Mouse (Mus musculus): ENCODE measurements around the gene Ugt1a10.
"Not testable (repeated sequence)": the region's sequence is repeated elsewhere in the genome, so short reads cannot be mapped to it uniquely, and the experiment has no call there.

Gene Ugt1a10

GRCm38 (mm10) chr1:88215466-88216380 lies 160.5 kb downstream of the Ugt1a10 start:
- no peak for DNase-seq (ENCODE audit: low spot score in 2 of 2)

DNA sequence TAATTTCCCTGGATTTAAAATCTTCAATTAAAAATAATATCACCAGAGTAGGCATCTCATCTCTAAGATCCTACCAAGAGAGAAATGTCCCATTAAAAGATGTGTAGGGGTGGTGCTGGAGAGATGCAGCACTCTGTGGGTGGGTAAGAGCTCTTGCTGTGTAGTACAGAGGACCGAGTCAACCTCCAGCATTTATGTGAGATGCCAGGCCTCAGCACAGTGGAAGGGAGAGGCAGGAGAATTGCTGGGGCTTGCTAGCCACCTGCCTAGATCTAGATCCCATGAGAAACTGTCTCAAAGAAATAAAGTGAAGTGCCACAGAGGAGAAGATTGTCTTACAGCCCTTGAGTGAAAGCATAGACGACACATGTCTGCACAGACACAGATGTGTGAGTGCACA lies 161.4 kb downstream of the Ugt1a10 start:
- no peak for DNase-seq (ENCODE audit: low spot score in 2 of 2)

- no peak for DNase-seq (ENCODE audit: low spot score in 2 of 2)
Observed at GRCm38 (mm10) chr1:88217144-88217543, 162.0 kb downstream of the Ugt1a10 start.

DNA sequence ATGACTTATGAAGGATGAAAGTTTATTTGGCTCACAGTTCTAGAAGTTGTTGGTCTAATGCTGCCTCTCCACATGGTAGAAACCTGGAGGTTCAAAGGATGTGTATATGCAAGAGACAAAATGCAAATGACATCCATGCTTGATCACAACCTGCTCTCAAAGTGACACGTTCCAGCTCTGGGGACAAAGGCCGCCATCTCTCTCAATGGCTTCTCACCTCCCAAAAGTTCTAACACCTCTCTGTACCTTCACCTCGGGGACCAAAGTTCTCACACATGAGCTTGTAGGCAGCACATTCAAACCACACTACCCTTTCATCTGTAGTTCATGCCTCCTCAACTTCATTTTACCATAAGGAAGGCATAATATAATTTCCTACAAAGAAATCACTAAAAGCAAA lies 162.4 kb downstream of the Ugt1a10 start:
- DNase-seq (ENCODE audit: low spot score in 2 of 2): no peak

DNA sequence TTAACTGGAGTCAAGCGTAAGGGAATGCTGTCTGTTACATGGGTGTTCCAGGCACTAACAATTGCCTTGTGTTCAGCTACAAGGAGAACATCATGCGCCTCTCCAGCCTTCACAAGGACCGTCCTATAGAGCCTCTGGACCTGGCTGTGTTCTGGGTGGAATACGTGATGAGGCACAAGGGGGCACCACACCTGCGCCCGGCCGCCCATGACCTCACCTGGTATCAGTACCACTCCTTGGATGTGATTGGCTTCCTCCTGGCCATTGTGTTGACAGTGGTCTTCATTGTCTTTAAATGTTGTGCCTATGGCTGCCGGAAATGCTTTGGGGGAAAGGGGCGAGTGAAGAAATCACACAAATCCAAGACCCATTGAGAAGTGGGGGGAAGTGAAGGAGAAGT lies 162.9 kb downstream of the Ugt1a10 start:
- peak in 1 of 2 experiments; percentile 32 for DNase-seq (ENCODE audit: low spot score in 2 of 2)

DNA sequence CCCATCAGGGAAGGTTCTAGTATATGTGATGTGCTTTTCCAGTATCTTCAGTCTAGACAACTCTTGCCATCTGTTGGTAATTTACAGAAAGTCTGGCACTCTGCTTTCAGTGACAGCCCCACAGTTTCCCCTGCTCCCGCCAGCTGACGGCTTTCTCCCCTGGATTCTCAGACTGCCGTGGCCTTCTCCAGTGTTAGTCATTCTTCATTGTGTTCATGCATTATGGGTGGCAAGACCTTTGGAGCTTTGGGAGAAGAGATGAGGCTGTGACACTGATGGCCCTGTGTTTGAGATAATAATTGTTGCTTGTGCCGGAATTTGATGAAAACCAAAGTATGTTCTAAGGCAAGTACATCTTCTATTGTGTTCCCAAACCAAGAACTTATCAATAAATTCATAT lies 163.4 kb downstream of the Ugt1a10 start:
- DNase-seq (ENCODE audit: low spot score in 2 of 2): no peak

DNA sequence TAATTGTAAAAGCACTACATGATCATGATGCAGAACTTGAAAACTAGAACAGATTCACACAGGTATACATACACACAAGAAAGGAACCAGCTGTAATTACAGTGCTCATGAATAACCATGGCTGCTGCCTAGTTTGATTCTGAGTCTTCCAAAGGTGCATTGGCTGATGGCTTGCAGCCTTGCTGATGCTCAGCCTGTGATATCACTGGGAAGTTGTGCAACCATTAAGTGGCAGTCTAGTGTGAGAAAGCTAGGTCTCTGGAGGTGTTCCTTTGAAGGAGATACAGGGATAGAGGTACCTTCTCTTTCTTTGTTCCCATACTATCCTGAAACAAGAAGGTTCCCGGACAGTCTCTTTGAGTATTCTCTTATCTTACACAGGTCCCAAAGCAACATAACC lies 163.9 kb downstream of the Ugt1a10 start:
- no peak for DNase-seq (ENCODE audit: low spot score in 2 of 2)

DNA sequence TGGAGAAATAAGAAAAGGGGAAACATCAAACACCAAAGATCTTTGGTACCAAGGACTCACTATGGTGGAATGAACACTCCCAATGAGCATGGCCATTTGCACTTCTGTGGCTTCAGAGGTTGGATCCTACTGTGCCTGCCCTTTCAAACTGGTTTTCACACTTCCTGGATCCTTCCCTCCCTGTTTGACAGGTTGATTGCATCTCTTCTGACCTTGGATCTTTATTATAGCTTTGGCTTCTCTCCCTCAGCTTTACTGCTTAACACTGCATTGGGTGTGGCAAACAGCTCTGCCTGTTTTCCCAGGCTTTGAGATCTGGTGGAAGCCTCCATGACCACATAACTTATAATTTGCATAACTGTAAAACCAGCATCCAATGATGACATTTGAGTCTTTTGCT lies 165.1 kb downstream of the Ugt1a10 start:
- DNase-seq (ENCODE audit: low spot score in 2 of 2): peak in 1 of 2 experiments; percentile 14

- DNase-seq (ENCODE audit: low spot score in 2 of 2): no peak
Observed at GRCm38 (mm10) chr1:88222216-88222615, 167.0 kb downstream of the Ugt1a10 start.

DNA sequence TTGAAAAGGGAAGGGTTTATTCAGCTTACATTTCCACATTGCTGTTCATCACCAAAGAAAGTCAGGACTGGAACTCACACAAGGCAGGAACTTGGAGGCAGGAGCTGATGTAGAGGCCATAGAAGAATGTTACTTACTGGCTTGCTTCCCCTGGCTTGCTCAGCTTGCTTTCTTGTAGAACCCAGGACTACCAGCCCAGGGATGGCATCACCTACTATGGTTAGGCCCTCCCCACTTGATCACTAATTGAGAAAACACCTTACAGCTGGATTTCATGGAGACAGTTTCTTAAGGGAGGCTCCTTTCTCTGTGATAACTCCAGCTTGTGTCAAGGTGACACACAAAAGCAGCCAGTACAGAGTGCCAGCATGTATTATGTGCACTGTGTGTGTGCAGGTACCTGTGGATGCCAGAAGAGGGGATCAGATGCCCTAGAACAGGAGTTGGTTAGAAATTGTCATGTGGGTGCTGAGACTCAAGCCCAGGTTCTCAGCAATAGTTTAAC lies 167.9 kb downstream of the Ugt1a10 start:
- DNase-seq (ENCODE audit: low spot score in 2 of 2): not testable (repeated sequence)

GRCm38 (mm10) chr1:88223591-88223990 lies 168.4 kb downstream of the Ugt1a10 start:
- no peak for DNase-seq (ENCODE audit: low spot score in 2 of 2)

GRCm38 (mm10) chr1:88224029-88224776 lies 169.0 kb downstream of the Ugt1a10 start:
- no peak for DNase-seq (ENCODE audit: low spot score in 2 of 2)

GRCm38 (mm10) chr1:88225301-88225700 lies 170.1 kb downstream of the Ugt1a10 start:
- not testable (repeated sequence) for DNase-seq (ENCODE audit: low spot score in 2 of 2)

- DNase-seq (ENCODE audit: low spot score in 2 of 2): no peak
Observed at GRCm38 (mm10) chr1:88225741-88226140, 170.6 kb downstream of the Ugt1a10 start.

GRCm38 (mm10) chr1:88226670-88227379 lies 171.6 kb downstream of the Ugt1a10 start, which contains the start of gene Mroh2a:
Gene Mroh2a, plus strand, starts transcription at chr1:88226986.
- DNase-seq (ENCODE audit: low spot score in 2 of 2): no peak

DNA sequence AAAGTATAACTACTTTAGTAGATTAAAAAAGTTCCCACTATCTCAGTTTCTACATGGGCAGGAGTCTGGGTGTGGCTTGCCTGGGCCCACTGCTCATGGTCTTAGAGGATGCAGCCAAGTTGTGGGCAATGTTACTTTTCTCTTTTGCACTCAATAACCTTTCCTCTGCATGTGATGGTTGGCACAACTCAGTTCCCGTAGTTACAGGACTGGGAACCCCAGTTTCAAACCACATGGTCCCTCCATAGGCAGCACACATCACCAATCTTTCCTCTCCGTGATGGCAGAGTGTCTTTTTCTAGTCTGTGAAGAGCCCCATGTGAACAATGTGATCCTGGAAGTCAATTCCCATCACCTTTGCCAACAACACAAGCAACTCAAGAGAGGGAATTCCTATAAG lies 172.3 kb downstream of the Ugt1a10 start:
- no peak for DNase-seq (ENCODE audit: low spot score in 2 of 2)

DNA sequence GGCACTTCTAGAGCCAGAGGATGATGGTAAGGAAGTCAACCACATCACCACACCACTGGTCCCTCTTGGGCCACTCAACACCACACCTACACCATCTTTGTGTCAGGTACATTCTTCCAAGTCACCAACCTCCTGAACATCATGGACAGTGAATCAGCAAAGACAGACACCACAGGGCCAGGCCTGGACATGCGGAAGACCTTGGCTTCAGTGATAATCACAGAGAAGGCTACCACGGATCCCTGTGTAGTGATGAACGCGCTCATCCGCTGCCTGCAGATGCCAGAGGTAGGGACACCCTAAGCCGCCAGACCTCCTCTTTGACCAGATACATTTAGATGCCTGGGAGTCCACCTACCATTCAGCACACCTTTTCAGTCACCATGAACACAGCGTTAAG lies 172.9 kb downstream of the Ugt1a10 start:
- DNase-seq (ENCODE audit: low spot score in 2 of 2): peak in 1 of 2 experiments; percentile 31

DNA sequence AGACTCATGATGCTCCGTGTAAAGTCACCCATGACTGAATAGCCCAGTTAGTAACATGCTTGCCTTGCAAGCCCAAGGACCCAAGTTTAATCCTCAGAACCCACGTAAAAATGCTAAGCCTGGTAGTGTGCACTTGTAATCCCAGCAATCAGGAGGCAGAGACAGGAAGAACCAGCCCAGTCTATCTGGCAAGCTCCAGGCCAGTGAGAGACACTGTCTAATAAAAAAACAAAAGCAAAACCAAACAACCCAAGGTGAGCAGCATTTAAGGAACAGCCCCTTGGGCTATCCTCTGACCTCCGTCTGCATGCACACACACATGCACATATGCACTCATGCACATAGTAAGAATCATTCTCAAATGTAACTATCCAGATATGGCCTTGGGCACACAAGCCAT lies 174.4 kb downstream of the Ugt1a10 start:
- DNase-seq (ENCODE audit: low spot score in 2 of 2): peak in 1 of 2 experiments; percentile 17

DNA sequence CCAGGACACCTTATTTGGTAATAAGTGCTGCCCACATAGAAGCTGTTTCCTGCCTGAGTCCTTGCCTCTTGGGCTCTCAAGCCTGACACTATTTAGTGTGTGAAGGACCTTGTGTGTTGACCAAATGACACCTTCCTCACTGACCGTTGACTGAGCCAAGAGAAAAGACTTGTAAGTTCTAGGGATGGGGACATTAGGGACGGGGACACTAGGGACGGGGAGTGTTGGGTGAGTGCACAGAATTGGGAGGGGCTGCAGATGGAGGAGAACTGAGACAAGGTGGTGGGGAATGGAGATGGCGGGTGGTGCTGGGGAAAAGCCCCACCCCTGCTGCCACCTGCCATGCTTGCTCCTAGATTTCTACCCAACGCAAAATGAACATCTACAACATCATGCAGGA lies 174.8 kb downstream of the Ugt1a10 start:
- peak in 1 of 2 experiments; percentile 22 for DNase-seq (ENCODE audit: low spot score in 2 of 2)

DNA sequence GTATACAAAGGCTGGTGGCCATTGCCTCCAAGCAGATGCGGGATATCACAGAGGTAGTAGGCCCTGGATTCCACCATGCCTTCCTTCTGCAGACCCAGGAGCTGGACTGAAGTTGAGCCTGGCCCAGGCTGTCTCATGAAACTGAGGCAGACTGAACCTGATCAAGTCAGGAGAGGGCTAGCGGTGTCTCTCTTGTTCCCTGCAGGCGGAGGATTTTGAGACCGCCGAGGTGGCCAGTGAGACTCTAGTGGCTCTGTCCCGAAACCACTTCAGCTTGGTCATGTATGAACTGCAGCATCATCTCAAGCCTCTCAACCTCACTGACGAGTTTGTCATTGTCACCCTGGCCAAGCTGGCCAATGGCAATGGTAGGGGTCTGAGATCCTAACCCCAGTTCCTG lies 175.2 kb downstream of the Ugt1a10 start:
- peak in 1 of 2 experiments; percentile 28 for DNase-seq (ENCODE audit: low spot score in 2 of 2)

- DNase-seq (ENCODE audit: low spot score in 2 of 2): peak in 1 of 2 experiments; percentile 15
Observed at GRCm38 (mm10) chr1:88230981-88231802, 176.0 kb downstream of the Ugt1a10 start.

Data from spleen, postnatal 10 days (tissue).